Mouse (Mus musculus) right cerebral cortex, postnatal 25 days (tissue): Measurements from ENCODE around the gene Rpsa.
A peak's percentile ranks its signal among the peaks of the same experiment; 100 is the strongest.

Experiments
- DNase-seq: peaks from one replicate; pipeline ENCODE4 v3.0.0; 2022

Rpsa gene

DNA sequence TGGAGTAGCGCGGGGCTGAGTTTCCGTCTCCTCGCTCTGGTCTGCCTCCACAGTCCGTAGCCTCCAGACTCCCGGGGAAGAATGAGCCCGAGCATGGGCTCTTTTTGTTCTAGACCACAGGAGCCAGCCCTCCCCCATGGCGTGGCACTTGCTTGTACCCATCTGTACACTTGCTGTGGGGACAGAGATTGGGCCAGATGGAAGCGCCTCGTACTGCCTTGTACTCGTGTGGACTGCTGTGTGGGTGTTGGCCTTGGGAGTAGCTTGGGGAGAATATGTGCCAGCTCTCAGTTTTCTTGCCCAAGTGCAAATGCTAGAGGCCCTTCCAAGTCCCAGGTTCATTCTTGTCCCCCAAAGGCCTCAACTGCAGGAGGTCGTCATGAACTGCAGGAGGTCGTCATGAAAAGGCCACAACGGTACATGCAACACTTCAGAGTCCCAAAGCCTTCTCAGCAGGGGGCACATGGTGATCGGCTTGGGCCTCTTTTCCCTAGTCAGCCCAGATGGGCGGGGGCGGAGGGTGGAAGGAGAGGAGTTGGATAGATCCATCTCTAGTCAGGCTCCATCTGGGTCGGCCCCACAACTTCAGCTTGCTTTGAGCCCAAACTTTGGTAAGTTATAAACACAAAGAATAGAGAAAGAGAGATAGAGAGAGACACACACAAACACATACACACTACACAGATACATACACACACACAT lies 47.1 kb downstream of the Rpsa start:
- peak; percentile 44 for DNase-seq

DNA sequence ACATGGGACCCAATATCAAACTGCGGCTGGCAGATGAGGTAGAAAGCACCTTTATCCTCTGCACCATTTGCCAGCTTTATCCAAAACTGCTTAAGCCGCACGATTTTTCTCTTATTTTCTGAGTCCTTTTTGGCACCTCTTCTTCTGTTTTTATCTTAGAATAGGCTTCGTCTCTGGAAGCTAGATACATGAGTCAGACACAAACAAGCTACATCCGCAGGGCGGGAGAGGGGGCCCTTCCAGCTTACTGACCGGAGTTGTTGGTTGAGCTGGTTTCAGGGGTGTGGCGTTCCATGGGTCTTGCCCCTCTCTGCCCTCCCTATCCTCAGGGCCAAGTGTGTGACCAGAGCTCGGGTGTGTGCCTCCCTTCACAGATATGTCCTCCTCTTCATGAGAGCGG lies 51.3 kb downstream of the Rpsa start:
- no peak for DNase-seq
